Mouse (Mus musculus) layer of hippocampus, adult 11-12 months (tissue): Measurements from ENCODE around the gene Stat5b.
A peak's percentile ranks its signal among the peaks of the same experiment; 100 is the strongest.

Source experiments
- DNase-seq: peaks from one replicate; pipeline ENCODE4 v3.0.0; 2022; ENCODE audit warnings: low spot score

The Stat5b gene

DNA sequence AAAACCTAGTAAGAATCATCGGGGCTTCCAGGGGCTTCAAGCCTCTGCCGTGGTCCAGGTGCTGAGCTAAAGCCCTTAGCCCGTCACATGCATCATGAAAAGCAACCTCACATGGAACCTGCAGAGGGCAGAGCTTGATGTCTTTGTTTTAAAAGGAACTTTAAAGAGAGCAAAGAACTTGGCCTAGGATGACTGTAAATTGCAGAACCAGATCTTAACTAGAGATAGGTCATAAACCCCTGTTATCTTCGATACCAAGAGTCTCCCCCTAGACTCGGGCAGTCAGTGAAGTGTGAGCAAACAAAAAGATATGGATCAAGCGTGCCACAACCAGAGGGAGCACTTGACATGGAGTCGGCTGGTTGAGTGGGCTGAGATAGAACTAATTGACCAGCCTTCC, 15.1 kb upstream of the Stat5b start:
- DNase-seq: no peak

GRCm38 (mm10) chr11:100863141-100863540, 12.6 kb upstream of the Stat5b start:
- no peak for DNase-seq

DNA sequence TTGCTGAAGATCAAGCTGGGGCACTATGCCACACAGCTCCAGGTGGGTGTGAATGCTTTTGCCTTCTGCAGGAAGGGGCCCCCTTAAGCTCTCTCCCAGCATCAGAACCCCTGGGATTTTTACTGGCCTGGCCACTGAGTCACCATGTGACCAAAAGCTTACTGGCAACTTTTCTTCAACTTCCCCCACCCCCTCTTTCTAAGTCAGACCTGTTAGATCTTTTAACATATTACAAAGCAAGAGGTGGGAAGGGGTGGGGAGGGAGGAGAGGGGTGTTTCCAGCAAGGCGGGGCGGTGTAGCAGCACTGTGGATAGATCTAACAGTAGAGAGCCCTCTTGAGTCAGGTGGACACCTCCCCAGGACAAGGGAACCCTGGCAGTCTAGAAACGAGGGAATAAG, 11.3 kb upstream of the Stat5b start:
- DNase-seq: no peak

DNA sequence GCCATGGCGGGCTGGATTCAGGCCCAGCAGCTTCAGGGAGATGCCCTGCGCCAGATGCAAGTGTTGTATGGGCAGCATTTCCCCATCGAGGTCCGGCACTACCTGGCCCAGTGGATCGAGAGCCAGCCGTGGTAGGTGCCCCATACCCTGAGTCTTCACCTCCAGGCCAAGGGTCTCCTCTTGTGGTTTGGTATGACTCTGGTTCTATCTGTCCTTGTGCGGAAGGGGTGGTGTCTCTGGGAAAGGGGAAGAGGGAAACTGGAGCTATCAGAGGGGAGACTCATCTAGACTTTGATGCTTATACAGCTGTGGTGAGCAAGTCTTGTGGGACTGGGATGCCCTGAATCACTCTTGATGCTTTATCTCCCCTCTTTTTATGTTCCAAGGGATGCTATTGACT, 10.8 kb upstream of the Stat5b start:
- no peak for DNase-seq

- DNase-seq: peak; percentile 56
Observed at GRCm38 (mm10) chr11:100860198-100861048, 9.9 kb upstream of the Stat5b start.

DNA sequence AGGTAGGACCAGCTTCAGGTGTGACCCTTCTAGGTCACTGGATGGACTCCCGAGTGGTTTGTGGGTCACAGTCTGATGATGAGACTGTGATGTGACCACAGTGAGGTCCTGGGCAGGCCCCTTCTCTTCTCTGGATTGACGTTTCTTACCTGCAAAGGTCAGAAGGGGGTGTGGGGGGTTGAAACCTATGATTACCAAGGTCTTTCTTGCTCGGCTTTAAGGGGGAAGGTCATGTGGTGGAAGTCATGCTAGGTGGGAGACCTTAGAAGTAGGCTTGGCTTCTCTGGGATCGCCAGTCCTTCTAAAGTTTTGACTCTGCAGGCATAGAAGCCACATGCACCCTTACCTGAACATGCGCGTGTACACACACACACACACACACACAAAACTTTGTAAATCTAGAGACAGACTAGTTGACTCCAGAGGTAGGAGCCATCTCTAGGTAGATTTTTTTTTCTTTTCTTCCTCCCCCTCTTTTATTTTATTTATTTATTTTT, 9.1 kb upstream of the Stat5b start:
- DNase-seq: no peak

DNA sequence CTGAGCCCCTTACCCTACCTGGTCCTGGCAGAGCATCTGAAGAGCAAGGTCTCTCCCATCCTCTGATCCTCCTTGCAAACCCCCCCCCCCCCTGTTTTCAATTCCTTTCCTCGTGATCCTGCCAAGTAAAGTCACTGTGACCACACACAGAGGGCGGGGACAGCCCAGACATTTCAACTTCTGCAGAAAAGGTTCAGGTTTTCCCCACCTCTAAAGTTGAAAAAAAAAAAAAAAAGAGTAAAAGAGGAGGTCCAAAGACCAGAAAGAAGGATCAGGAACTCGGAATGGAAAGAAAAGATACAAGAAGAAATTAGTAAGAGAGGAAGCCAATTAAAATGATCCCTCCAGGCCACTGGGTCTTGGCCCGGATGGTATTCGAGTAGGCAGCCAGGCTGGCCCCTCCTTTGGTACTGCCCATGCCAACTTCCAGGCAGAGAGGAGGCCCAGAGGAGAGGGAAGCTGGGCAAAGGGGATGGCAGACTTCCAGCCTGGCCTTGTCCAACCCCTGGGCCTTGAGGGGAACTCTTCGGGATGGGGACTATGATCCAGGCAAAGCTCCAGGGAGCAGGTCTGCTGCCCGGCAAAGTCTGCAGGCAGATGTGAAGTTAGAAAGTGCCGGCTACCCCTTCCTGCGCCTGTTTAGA, 8.5 kb upstream of the Stat5b start, which contains the start of gene Stat5a:
TSS of gene Stat5a (plus strand) at position 417 of the 644 bp plus-strand sequence.
- peak; percentile 57 for DNase-seq

DNA sequence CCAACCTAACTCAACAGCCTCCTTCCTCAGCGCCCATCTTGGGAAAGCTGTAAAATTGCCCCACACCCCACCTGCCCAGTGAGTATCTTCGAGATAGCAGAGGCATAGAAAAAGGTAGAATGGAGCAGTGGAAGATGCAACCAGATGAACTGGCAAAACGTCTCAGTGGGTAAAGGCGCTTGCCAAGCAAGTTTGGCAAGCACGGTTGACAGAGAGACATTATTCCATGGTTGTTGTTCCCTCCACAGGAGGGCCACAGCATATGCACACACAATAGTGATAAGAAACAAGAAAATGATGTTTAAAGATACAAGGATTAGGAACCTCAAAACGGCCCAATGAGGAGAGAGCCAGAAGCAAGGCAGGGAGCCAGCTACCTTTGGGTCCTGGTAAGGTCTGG, 7.4 kb upstream of the Stat5b start:
- no peak for DNase-seq

- DNase-seq: no peak
Observed at GRCm38 (mm10) chr11:100855178-100855577, 4.7 kb upstream of the Stat5b start.

- DNase-seq: no peak
Observed at GRCm38 (mm10) chr11:100854268-100854667, 3.7 kb upstream of the Stat5b start.

GRCm38 (mm10) chr11:100853018-100853417, 2.5 kb upstream of the Stat5b start:
- no peak for DNase-seq

GRCm38 (mm10) chr11:100852088-100852487, 1.6 kb upstream of the Stat5b start:
- DNase-seq: no peak

DNA sequence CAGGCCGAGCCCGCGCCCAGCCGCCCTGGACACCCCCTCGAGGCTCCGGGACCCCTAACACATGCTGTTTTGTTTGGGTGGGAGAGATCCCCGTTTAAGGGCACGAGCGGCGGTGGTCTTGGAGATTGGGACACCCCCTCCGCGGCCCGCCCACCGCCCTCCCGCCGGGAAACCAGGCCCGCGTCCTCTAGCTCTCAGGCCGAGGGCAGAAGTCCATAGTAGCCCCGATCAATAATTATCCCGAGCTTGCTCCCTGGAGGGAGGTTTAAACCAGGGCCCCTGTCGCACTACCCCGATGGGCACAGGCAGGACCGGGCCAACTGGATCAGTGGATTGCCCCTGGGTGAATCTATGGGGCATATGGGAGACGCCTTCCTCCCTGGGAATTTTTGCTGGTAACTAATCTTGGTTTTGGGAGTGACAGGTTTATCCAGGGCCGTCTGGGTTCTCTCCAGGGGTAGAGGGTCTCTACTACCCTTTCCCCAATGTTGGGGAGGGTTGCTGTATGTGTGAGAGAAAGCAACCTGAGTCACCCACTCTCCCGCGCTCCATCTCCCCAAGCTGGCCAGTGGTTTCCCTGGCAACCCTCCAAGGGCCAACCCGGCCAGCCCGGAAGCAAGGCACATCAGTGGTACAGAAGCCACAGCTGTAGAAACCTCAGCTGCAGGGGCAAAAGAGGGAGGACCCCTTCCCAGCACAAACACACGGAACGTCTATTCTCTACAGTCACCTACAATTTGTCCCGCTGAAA, 429 bp upstream of the Stat5b start:
- DNase-seq: peak; percentile 40

DNA sequence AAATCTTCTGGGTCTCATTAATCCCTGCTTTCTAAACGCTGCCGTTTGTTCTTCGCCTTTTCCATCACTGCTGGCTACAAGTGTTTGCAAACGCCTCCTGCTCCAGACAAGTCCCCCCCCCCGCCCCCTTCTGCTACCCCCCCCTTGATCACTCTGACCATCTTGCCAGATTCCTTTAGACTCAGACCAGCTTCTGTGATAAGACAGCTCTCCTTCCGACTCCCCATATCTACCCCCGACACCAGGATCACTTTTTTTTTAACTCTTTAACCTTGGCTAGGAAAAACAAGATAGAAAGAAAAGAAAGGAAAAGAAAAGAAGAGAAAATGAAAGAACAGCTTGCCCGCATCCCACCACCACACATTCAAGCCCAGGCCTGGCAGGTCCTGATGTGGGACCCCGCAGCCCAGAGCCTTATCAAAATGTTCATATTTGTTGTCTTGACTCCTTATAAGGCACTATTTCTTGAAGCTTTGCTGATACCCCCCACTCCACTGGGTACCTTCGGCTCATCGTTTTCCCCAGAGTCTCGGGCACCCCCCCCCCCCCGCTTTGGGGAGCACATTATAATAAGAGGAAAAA, 977 bp downstream of the Stat5b start:
- no peak for DNase-seq

DNA sequence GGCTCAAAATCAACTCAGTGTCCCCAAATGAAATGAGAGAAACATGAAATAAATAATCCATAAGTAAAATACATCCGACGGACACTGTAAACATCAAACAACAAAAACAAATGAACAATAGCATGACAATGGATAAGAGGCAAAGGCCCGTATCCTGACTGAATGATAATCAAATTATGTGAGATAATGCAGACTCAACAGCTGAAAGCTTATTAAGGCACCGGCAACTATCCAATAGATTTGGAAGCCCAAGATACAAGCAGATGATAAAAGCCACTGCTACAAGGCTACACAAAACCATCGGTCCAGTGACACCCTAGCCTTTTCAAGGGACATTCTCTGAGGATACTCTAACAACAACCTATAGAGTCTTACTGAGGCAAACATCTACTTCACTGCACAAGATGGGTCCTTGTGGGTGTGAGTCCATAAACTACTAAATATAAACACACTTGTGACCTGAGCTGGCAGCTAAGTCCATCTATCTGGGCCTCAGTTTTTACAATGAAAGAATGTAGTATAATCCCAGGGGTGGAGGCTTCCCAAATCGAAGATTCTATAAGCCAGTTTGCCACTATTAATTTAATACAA, 1.6 kb downstream of the Stat5b start:
- no peak for DNase-seq

DNA sequence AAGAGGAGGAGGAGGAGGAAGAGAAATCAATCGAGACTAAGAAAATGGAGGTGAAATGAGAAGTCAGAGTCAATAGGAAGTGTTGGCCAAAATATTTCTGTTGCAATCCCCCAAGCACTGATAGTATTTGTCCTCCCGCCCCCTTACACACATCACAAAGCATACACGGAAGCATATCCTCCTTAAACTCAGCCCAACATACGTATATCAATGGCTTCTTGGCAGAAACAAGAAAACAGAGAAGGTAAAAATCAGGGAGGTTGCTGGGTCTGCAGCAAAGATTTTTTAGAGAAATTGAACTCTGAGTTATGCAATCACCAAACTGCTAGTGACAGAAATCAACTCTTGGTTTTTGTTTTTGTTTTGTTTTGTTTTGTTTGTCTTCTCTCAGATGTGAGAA, 2.4 kb downstream of the Stat5b start:
- no peak for DNase-seq

GRCm38 (mm10) chr11:100847572-100847971, 3.0 kb downstream of the Stat5b start:
- DNase-seq: no peak

DNA sequence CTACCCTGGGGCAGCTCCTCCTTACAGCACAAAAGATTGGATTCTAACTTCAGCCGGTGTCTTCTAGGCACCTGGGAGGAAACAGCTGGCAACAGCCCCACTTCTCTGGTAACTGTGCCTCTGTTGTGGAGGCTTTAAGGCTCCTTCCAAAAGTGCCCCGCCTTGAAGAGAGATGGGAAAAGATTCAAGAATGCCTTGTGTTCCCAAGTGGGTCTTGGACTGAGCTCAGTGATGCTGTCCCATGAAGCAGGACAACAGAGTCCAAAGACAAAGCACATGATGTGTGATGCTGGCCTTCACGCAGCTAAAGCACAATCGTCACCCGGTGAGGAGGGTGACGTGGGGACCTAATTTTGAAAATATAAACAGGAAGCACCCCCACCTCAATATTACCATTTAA, 4.7 kb downstream of the Stat5b start:
- DNase-seq: no peak

GRCm38 (mm10) chr11:100844121-100844520, 6.4 kb downstream of the Stat5b start:
- no peak for DNase-seq

DNA sequence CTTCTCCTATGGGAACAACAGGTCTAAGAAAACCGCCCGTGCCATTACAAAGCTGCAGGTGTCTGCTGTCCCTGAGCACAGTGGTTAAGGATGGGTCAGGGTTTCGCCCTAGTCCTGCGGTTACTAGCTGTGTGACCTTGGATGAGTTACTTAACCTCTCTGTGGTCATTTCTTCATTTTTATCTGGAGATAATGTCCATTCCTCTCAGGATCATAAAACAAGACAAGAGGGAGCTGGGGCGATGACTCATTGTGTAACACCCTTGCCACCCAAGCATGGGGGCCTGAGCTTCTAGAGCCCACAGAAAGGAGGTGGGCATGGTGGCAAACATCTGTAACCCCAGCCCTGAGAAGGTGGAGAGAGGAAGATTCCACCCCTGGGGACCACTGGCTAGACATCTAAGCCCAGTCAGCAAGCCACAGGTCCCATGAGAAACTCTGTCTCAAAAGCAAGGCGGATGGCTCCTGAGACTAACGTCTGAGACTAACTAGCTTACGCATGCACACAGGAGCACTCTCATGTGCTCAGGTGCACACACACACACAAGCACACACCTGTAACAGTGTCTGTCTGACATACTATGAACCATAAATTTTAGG, 7.4 kb downstream of the Stat5b start:
- DNase-seq: no peak

- DNase-seq: no peak
Observed at GRCm38 (mm10) chr11:100842025-100842424, 8.5 kb downstream of the Stat5b start.
